Mouse (Mus musculus) layer of hippocampus, postnatal 36 days (tissue): ENCODE measurements around the gene Mea1. TPM values are rescaled to one million over a fixed set of nuclear protein-coding genes. Genes with fewer than 3 reads are reported as not detected.

Experiments used
- DNase-seq, 2 experiments: peaks; one replicate each; pipeline ENCODE4 v3.0.0; 2022
- total RNA-seq, 2 experiments: library from RNA; stranded (reverse); gene quantifications; 2 replicates each; pipeline ENCODE4 v1.2.3; 2021

Mea1 gene
- total RNA-seq, 2 experiments from 2014 or later = 97.6 to 100 TPM

DNA sequence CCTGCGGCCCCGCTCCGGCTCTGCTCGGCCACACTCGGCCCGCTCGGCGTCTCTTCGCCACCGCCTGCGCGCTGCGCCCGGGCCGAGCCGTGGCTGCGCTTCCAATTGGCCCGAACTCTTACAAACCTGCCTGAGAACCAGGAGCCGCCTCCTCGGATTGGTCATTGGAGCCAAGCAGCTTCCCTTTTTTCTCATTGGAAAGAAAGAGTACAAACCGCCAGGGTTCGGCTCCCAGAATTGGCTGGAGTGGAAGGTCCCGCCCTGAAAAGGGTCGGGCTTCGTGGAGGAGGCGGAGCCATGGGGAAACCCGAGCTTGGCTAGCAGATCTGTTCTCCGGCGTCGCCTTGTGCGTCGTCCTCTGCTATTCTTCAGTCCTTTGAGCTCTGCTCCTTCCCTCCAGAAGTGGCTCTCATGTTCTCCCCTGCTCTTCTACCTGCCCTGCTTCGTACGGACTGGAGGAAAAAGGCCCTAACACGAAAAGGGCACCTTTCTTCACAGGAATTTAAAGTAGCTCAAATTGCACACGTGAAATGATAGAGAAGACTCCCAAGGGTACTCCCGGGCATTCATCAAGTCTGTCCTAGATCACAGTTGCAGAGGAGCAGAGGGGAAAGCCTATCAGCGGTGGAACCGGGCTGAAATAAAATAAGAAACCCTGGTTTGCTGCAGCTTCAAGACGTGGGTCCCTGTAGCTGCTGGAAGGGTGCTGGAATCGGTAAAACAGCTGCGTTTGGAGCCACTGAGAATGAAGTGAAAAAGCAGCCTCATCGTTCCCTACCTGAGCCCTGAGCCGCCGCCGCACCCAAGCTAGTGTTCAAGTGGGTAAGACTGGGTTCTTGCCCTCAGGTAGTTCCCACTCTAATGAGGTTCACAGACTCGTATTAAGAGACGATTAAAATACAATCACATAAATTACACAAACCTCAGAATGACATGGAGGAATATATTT is 26.6 kb downstream of the Mea1 start, which contains the start of gene Ppp2r5d:
Ppp2r5d (minus strand) TSS at position 225 of the 949 bp plus-strand sequence.
- peak; percentile 94 to 96 for DNase-seq

DNA sequence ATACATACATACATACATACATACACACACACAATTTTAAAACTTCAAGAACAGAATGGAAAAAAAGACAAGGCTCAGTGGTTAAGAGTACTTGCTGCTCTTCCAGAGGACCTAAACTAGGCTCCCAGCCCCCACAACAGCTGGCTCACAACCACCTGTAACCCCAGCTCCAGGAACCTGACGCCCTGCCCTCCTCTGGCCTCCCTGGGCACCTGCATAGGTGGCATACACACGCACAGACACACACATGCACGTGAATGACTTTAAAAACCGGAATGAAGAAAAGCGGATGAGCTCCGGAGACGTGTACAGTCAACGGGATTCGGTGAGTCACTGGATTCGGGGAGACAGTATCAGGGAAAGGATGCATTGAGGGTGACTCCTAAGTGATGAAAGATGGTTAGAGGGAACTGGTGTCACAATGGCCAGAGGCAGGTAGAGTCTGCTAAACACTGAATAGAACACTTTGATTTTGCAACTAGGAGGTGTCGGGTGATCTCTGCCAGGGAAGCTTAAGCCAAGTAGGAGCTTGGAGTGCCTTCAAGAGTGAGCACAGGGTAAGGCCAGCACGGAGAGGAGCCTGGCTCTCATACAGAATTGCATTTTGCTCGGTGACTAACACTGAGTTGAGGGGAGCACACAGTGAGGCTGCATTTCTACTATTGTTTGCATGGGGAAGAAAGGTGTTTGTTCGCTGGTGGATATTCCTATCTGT is 27.9 kb downstream of the Mea1 start:
- no peak for DNase-seq

DNA sequence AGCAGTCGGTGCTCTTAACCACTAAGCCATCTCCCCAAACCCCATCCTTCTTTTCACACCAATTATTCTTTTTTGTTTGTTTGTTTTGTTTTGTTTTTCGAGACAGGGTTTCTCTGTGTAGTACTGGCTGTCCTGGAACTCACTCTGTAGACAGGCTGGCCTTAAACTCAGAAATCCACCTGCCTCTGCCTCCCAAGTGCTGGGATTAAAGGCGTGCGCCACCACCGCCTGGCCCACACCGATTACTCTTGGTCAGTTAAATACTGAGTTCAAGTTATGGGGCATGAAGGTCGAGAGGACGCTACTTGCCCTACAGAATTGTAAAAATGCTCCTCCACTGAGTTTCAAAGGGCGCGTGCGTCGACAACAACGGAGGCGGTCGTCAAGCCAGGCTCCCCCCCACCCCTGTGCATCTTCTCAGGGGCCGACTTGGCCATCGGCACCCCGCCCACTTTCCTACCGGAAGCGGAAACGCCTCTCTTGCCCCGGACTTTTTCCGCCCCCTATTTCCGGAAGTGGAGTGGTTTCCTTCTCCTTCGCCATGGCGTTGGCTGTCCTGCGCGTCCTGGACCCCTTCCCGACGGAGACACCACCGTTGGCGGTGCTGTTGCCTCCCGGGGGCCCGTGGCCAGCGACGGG is 32.5 kb downstream of the Mea1 start, which contains the start of gene Pex6:
Pex6 (plus strand) TSS at position 505 of the 639 bp plus-strand sequence.
- peak; percentile 91 to 93 for DNase-seq

DNA sequence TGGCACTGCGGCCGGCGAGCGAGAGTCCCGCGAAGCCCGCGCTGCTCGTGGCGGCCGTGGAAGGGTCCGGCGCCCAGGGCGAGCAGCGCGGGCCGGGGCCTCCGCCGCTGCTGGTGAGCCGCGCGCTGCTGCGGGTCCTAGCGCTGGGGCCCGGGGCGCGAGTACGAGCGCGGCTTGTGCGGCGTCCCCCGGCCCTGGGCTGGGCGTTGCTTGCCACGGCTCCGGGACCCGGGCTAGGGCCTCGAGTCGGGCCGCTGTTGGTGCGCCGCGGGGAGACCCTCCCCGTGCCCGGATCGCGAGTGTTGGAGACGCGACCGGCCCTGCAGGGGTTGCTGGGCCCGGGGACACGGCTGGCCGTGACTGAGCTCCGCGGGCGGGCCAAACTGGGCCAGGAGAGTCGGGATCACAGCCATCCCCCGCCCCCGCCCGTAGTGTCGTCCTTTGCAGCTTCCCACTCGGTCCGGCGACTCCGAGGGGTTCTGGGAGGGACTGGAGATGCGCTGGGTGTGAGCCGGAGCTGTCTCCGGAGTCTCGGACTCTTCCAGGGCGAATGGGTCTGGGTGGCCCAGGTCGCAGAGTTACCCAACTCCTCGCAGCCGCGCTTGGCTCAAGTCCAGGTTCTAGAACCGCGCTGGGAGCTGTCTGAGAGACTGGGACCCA is 33.1 kb downstream of the Mea1 start:
- no peak for DNase-seq

DNA sequence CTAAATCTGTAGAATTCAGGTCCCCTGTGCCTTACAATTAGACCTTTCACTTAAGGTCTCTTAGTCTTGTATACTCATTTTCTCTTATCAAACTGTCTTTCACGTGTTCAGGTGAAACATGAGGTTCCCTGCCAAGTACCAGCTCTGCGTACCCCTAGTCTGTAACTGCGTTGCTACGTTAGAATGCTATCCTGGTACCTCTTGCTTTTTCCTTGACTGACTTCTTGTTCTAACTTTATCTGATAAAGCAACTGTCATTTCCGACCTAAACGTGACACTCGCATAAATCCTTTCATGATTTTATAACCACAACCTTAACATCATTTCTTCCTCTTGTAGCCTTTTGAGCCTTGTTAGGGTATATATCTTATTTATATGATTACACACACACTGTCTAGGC is 33.8 kb downstream of the Mea1 start:
- no peak for DNase-seq

DNA sequence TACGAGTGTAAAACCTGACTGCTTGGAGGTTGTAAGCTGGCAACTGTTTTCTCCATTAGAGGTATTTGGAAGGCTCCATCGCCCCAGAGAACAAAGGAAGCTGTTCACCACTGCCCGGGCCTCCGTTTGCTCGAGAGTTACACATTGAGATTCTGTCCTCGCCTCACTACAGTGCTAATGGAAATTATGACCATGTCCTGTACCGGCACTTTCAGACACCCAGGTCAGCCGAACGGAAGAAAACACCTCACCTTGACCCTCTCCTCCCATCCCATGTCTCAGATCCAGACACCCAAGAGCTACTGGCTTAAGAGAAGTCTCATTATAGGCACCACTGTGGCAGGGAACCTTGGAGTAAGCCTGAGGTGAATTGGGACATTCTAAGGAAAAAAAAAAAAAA is 35.3 kb downstream of the Mea1 start:
- no peak for DNase-seq

DNA sequence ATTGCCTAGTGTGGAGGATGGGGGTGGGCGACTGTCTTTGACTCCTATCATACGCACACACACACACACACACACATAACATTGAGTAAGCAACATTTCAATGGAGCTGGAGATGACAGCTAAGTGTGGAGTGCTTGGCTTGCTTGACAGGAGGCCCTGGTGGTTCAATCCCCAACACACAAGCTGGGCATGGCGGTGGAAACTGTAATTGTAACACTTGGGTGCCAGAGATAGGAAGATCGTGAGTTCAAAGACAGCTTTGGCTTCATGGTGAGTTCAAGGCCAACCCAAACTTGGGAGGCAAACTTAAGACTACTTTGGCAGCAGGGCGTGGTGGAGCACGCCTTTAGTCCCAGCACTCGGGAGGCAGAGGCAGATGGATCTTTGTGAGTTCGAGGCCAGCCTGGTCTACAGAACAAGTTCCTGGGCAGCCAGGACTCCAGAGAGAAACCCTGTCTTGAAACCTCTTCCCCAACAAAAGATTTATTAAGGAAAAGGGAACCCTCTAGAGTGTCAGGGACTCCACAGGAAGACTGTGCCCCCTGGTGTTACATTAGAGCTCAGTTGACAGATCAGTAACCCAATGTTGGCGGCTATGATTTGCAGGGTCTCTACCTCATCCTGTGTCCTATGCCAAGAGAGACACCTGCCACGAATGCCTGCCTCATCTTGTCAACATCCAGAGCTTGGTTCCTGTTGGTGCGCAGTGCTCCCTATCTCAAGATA is 36.3 kb downstream of the Mea1 start:
- DNase-seq = no peak

DNA sequence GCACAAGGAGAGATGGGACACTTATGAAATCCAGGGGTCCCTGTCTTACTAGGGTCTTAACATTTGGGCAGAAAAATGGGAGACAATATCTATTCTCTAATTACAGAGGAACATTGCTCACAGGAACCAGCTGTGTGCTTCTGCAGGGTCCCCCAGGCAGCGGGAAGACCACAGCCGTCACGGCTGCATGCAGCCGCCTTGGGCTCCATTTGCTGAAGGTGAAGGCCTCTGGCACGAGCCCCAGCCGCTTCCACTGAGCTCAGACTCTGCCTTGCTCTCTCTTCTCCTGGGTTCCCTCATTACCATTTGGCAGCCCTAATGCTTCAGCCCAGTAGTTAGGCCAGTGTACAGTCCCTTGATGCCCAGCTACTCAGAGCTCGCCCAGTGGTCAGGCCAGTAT is 42.5 kb downstream of the Mea1 start:
- no peak for DNase-seq

DNA sequence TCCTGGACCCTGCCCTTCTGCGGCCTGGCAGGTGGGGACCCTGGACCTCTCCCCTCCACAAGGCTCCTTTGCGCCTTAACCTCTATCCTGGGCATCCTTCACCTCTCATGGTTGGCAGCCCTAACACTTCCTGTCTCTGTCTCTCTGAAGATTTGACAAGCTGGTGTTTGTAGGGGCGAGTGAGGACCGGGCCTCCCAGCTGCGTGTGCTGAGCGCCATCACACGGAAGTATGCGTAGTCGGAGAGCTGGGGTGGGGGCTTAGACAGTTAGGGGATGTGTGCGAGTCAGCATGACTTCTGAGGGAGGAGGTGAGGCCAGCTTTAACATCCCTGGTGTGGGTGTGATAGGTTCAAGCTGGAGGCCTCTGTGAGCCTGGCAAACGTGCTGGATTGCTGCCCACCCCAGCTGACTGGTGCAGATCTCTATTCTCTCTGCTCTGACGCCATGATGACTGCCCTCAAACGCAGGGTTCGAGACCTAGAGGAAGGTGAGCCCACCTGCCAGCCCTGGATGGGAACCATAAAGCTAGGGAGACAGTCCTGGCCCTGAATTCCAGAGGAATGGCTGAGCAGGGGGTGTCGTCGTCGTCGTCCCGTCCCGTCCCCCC is 46.0 kb downstream of the Mea1 start:
- no peak for DNase-seq

DNA sequence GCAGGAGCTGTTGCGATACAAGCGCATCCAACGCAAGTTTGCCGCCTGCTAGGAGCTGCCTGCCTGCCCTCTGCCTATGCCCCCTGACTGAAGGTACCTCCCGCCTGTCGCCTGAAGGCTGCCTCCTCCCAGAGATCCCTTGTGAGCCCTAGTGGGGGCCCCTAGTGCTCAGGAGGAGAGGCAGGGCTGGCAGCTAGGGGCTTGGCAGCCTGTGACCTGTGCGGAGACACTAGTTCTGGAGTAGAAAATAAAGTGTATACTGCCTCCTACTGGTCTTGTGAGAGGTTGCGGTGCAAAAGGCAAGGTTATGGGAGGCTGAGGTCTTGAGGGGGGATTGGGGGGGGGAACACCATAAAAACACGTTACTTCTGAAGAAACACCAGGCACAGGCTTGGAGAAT is 46.7 kb downstream of the Mea1 start:
- no peak for DNase-seq

DNA sequence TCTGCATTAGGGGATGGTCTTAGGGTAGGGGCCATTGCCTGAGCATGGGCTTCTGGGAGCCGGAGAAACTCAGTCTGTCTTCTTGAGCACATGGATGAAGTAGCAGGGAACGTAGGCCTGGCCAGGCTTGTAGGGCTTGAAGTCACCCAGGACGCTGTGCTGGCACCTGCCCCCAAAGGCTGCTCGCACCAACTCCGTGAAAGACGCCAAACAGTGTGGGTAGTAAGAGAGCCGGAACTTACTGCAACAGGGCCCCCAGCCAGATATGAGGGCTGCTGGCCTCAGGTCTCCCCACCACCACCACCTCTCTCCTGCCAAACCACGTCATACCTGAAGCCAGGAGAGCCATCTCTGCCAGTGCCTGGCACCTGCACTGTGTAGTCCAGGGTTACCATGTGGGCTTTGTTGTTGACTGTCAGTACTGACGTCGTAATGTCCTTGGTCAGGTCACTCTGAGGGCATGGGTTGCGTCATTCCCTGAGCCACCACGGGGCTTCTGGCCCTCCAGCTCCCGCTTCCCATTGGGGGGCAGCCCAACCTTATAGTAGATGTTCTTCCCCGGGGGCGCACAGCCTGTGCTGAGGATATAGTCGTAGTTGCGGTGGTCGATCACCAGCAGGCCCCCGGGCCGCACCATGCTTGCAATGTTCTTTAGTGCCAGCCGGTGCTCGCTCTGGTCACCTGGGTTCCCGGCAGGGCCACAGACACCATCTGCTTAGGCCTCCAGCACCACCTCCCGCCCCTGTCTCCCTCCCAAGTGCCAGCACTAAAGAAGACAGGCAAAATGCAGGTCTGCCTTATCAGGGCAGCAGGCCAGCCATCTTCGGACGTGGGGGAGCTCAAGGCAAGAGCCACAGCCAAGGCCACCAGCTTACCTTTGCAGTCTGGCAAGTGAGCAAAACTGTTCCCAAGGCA is 47.4 kb downstream of the Mea1 start:
- no peak for DNase-seq

DNA sequence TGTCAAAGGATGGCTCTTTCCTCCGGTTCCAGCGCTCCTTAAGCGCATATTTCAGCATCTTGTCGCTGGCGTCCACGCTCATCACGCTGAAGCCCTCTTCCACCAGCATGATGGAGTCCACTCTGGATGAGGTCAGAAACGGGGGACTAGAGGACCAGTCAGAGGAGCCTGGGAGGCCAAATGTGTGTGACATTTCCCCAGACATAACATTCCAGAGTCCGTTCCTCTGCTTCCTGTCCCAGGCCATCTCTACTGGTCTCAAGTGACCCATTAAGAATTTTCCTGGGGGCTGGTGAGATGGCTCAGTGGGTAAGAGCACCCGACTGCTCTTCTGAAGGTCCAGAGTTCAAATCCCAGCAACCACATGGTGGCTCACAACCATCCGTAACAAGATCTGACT is 48.7 kb downstream of the Mea1 start:
- no peak for DNase-seq

DNA sequence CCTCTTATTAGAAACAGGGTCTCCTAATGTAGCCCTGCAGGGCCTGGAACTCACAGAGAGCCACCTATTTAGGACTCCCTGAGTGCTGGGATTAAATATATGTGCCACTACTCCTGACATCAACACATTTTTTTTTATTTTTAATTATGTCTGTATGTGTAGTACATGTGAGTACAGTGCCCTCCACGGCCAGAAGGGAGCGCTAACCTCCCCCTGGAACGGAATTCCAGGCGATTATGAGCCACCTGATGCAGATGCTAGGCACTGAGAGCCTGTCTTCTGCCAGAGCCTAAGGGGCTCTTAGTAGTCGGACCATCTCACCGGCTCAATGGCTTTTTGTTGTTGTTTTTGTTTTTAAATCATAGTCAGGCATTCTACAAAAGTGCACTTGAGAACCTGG is 49.4 kb downstream of the Mea1 start:
- DNase-seq = no peak

DNA sequence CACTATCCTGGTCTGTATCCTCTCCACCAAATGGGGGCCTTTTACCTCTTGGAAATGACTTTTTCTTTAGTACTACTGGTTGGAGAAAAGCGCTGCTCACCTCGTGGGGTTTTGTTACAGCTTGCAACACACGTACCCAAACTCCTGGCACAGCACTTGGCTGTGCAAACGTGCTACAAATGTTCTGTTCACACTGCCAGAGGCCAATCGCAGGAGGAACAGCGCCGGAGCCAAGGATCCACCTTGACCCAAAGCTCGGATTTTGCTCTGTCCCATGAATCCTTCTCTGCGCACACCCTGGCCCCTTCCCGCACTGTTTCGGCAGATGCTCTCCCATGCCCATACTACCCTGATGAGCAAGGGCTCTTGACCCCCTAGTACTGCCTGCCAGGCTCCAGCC is 49.9 kb downstream of the Mea1 start:
- DNase-seq = no peak

DNA sequence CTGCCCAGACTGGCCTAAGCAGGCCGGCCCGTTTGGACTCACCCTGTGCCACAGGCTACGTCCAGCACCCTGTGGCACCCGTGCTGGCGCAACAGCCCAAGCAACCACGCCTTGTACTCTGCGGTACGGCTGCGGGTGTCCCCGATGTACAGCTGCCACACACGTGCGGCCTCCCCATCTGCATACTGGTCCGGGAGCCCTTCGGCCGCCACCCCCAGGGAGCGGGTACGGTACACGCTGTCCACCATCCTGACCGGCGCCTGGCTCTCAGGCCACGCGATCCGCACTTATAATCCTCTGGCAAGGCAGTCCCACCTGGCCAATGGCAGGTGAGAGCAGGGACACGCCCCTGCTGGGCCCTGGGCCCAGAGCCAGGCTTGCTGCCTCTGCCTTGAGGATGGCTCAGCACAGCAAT is 50.3 kb downstream of the Mea1 start, which contains the start of gene Gnmt:
Gnmt (minus strand) TSS at position 265 of the 415 bp plus-strand sequence.
- DNase-seq = no peak

Other genes with a start within 250 kb of the Mea1 start
- 1 to 10 TPM; 8.1 to 8.4 TPM for gene Crip3, start 249.9 kb upstream of the Mea1 start, total RNA-seq
- gene Slc22a7, start 240.3 kb upstream of the Mea1 start, total RNA-seq = under 1 TPM in 1 of 2 experiments, not detected in 1; 0.30 TPM
- gene Ttbk1, start 191.1 kb upstream of the Mea1 start, total RNA-seq = 100 to 1,000 TPM; 114 to 118 TPM
- 1 to 10 TPM; 4.9 to 7.1 TPM for gene Dnph1, start 182.1 kb upstream of the Mea1 start, total RNA-seq
- 10 to 100 TPM; 56.0 to 59.4 TPM for gene Cul9, start 132.4 kb upstream of the Mea1 start, total RNA-seq
- 10 to 100 TPM; 82.3 to 83.6 TPM for gene Srf, start 122.6 kb upstream of the Mea1 start, total RNA-seq
- gene Ptk7, start 49.3 kb upstream of the Mea1 start, total RNA-seq = 1 to 10 TPM; 8.5 to 9.6 TPM
- gene Klc4, start 32.8 kb upstream of the Mea1 start, total RNA-seq = 10 to 100 TPM; 19.0 to 19.7 TPM
- 10 to 100 TPM; 45.3 to 50.7 TPM for gene Mrpl2, start 32.6 kb upstream of the Mea1 start, total RNA-seq
- 10 to 100 TPM; 18.4 to 20.0 TPM for gene Cul7, start 28.5 kb upstream of the Mea1 start, total RNA-seq
- gene Rrp36, start 4.4 kb upstream of the Mea1 start, total RNA-seq = 10 to 100 TPM; 14.5 to 15.4 TPM
- 100 to 1,000 TPM; 166 to 167 TPM for gene Klhdc3, start 2.1 kb downstream of the Mea1 start, total RNA-seq
- 10 to 100 TPM; 86.5 to 91.9 TPM for gene Ppp2r5d, start 26.3 kb downstream of the Mea1 start, total RNA-seq
- 10 to 100 TPM; 54.6 to 56.6 TPM for gene Pex6, start 32.7 kb downstream of the Mea1 start, total RNA-seq
- not detected for gene Gnmt, start 50.4 kb downstream of the Mea1 start, total RNA-seq
- 10 to 100 TPM; 64.0 to 68.6 TPM for gene Cnpy3, start 73.4 kb downstream of the Mea1 start, total RNA-seq
- gene Ptcra, start 84.9 kb downstream of the Mea1 start, total RNA-seq = under 1 TPM in 1 of 2 experiments, not detected in 1; 0.30 TPM
- gene 2310039H08Rik, start 93.8 kb downstream of the Mea1 start, total RNA-seq = 1 to 10 TPM; 6.6 to 9.4 TPM
- gene Rpl7l1, start 103.9 kb downstream of the Mea1 start, total RNA-seq = 10 to 100 TPM; 47.2 to 53.8 TPM
- 10 to 100 TPM; 48.2 to 62.2 TPM for gene Bicral, start 179.7 kb downstream of the Mea1 start, total RNA-seq
- 10 to 100 TPM; 29.0 to 32.8 TPM for gene Tbcc, start 211.9 kb downstream of the Mea1 start, total RNA-seq
- gene Prph2, start 231.7 kb downstream of the Mea1 start, total RNA-seq = not detected